Mouse (Mus musculus) inflammation-experienced regulatory T-cells, adult 6 months (primary cell): ENCODE data around the gene Prrg3. TPM values are rescaled to one million over a fixed set of nuclear protein-coding genes. Genes with fewer than 3 reads are reported as not detected.

ENCODE experiments used
- polyA plus RNA-seq, 3 experiments: library from polyadenylated mRNA; unstranded; fragments of 100-300 nt; shearing (Covaris generic); gene quantifications; one replicate each; pipeline ENCODE4 v1.2.1; 2017

The Prrg3 gene
- polyA plus RNA-seq, 3 experiments from 2014 or later, result not detected

Other genes with a start within 250 kb of the Prrg3 start
- gene Vma21, start 146.7 kb upstream of the Prrg3 start, polyA plus RNA-seq, result 10 to 100 TPM; 31.9 to 56.7 (median 35.9) TPM
- gene Gm1141, start 41.6 kb upstream of the Prrg3 start, polyA plus RNA-seq, result not detected
- not detected for gene Fate1, start 10.4 kb downstream of the Prrg3 start, polyA plus RNA-seq
- gene Cnga2, start 29.2 kb downstream of the Prrg3 start, polyA plus RNA-seq, result under 1 TPM in 1 of 3 experiments, not detected in 2; 0.44 TPM